Mouse (Mus musculus) cerebellum, adult 2 months (tissue): ENCODE results near the gene Lin7a. TPM values are rescaled to one million over a fixed set of nuclear protein-coding genes. Genes with fewer than 3 reads are reported as not detected.

Experiments
- DNase-seq, 2 experiments: peaks; one replicate each; pipeline ENCODE4 v3.0.0; 2021
- H3K27ac ChIP-seq: fragments of 200-500 bp; 2 replicates; pipeline ENCODE4 v1.5.1; 2012; ENCODE audit warnings: low read length, control low read depth, inconsistent platforms; ENCODE audit not compliant: insufficient read depth
- H3K27me3 ChIP-seq: fragments of 200-500 bp; 2 replicates; pipeline ENCODE4 v1.6.1; 2012; ENCODE audit warnings: inconsistent platforms, mild to moderate bottlenecking, low read length, moderate library complexity; ENCODE audit not compliant: control insufficient read depth, insufficient read depth
- H3K4me1 ChIP-seq: fragments of 200-500 bp; 2 replicates; pipeline ENCODE4 v1.6.1; 2011; ENCODE audit warnings: low read length; ENCODE audit not compliant: control insufficient read depth, insufficient read depth
- H3K4me3 ChIP-seq: fragments of 200-500 bp; replicated peaks from 2 replicates; pipeline ENCODE3; 2011; ENCODE audit warnings: mild to moderate bottlenecking, low read depth, low read length, control low read depth; ENCODE audit not compliant: insufficient read depth
- CTCF ChIP-seq: fragments of 200-500 bp; IDR thresholded peaks from 2 replicates; pipeline ENCODE4 v1.5.1; 2011; ENCODE audit warnings: low read depth, mild to moderate bottlenecking, control low read depth, low read length, moderate library complexity, borderline replicate concordance; ENCODE audit not compliant: insufficient read depth
- POLR2A ChIP-seq: fragments of 200-500 bp; IDR thresholded peaks from 2 replicates; pipeline ENCODE4 v1.6.1; 2011; ENCODE audit warnings: low read length, control low read depth, borderline replicate concordance; ENCODE audit not compliant: insufficient read depth
- WGBS: fragments of 180-500 bp; shearing (Covaris S2); methylation state at CpG from one replicate; pipeline ENCODE4 v1.1.7; 2018; 5-methylcytosine and 5-hydroxymethylcytosine counted together
- polyA plus RNA-seq: library from polyadenylated mRNA; depleted of rRNA; stranded (reverse); fragments of >200 nt; gene quantifications from 2 replicates; pipeline ENCODE4 v1.2.3, GENCODE M21; 2012

The Lin7a gene
- polyA plus RNA-seq, 1 experiment: 49.4 TPM

GRCm38 (mm10) chr10:107256451-107256960, 15.0 kb upstream of the Lin7a start:
- 79% methylated on average over 5 of the region's 5 CpGs for WGBS
- no peaks in the 10 kb centered on the region for H3K27me3 ChIP-seq
- TF ChIP-seq POLR2A (no peak), CTCF (no peak)

DNA sequence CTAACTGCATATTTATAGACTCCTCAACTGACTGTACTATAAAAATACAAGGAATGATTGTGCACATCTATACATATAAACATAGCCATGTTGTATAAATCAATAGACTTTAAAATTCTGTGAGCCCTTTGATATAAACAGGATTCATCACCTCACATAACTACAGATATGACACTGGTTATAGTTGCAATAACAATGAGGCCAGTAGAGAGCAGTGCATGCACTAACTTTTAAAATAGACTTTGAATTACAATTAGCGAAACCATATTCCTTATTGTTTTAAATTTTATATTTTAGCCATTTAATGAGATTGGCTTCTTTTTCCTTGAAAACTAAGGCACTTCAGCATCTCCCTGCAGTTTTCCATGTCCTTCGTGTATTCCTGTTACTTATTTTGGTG, 11.1 kb upstream of the Lin7a start:
- 85% methylated on average over 2 of the region's 2 CpGs for WGBS
- Histone ChIP-seq H3K4me1 (no peaks in the 10 kb centered on the region), H3K27me3 (no peaks in the 10 kb centered on the region), H3K4me3 (no peak overlapping the region), H3K27ac (no peak overlapping the region)
- no peak for DNase-seq
- TF ChIP-seq POLR2A (no peak), CTCF (no peak)

More at GRCm38 (mm10) chr10:107256451-107256960, 15.0 kb upstream of the Lin7a start:
- Histone ChIP-seq H3K27ac (no peak overlapping the region), H3K4me3 (no peak overlapping the region), H3K4me1 (no peaks in the 10 kb centered on the region)
- no peak for DNase-seq

- under 1% methylated on average over 41 of the region's 41 CpGs for WGBS
- peak; percentile 79 to 86 for DNase-seq
- Histone ChIP-seq H3K27ac (peak overlapping the region; percentile 98), H3K4me1 (peaks cover 5% of the 10 kb centered on the region; the same call in 1 of the 2 replicates), H3K4me3 (peak overlapping the region; percentile 84), H3K27me3 (no peaks in the 10 kb centered on the region)
- TF ChIP-seq POLR2A (peak; percentile 54; the same call in 1 of the 2 replicates), CTCF (no peak)
These were observed 781 bp downstream of the Lin7a start for GRCm38 (mm10) chr10:107272131-107272803.

GRCm38 (mm10) chr10:107272804-107273145, 1.3 kb downstream of the Lin7a start:
- TF ChIP-seq CTCF (no peak), POLR2A (peak; percentile 30; the same call in 1 of the 2 replicates)
- DNase-seq: peak in 1 of 2 experiments; percentile 76
- no peaks in the 10 kb centered on the region for H3K27me3 ChIP-seq
- H3K4me3 ChIP-seq: peak overlapping the region; percentile 84
- H3K4me1 ChIP-seq: peaks cover 5% of the 10 kb centered on the region; the same call in 1 of the 2 replicates
- H3K27ac ChIP-seq: peak overlapping the region; percentile 98
- under 1% methylated on average over 11 of the region's 11 CpGs for WGBS

DNA sequence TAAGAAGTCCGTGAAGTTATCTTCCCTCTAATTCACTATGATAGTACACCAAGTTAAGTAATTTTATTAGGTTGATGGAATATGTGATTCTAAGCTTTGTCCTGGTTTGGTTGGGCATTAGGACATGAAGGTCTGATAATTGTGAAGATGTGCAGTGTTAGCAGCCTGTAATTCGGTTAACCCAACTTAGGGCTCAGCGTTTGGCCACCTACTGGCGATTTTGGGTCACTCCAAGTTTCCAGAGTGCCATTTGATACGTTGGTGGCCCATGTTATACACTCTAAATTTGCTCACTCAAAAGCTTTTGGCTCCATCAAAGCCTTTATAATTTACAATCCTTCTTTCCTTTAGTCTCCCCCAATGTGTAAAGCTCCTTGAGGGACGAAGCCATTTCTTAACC, 2.4 kb downstream of the Lin7a start:
- no peak overlapping the region; the same call in 1 of the 2 replicates for H3K27ac ChIP-seq
- peak; percentile 59 to 69 for DNase-seq
- no peaks in the 10 kb centered on the region for H3K27me3 ChIP-seq
- peaks cover 5% of the 10 kb centered on the region; the same call in 1 of the 2 replicates for H3K4me1 ChIP-seq
- TF ChIP-seq CTCF (peak; percentile 57; the same call in 1 of the 2 replicates), POLR2A (no peak)
- peak overlapping the region; percentile 56 for H3K4me3 ChIP-seq
- WGBS: 20% methylated on average over 6 of the region's 6 CpGs

GRCm38 (mm10) chr10:107274785-107275184, 3.3 kb downstream of the Lin7a start:
- Histone ChIP-seq H3K27ac (no peak overlapping the region), H3K4me3 (no peak overlapping the region), H3K27me3 (no peaks in the 10 kb centered on the region), H3K4me1 (peaks cover 7% of the 10 kb centered on the region; the same call in 1 of the 2 replicates)
- WGBS: 51% methylated on average over 3 of the region's 3 CpGs
- TF ChIP-seq POLR2A (no peak), CTCF (peak; percentile 42; the same call in 1 of the 2 replicates)
- no peak for DNase-seq

GRCm38 (mm10) chr10:107276647-107277046, 5.2 kb downstream of the Lin7a start:
- 32% methylated on average over 2 of the region's 2 CpGs for WGBS
- DNase-seq: peak; percentile 39 to 52

DNA sequence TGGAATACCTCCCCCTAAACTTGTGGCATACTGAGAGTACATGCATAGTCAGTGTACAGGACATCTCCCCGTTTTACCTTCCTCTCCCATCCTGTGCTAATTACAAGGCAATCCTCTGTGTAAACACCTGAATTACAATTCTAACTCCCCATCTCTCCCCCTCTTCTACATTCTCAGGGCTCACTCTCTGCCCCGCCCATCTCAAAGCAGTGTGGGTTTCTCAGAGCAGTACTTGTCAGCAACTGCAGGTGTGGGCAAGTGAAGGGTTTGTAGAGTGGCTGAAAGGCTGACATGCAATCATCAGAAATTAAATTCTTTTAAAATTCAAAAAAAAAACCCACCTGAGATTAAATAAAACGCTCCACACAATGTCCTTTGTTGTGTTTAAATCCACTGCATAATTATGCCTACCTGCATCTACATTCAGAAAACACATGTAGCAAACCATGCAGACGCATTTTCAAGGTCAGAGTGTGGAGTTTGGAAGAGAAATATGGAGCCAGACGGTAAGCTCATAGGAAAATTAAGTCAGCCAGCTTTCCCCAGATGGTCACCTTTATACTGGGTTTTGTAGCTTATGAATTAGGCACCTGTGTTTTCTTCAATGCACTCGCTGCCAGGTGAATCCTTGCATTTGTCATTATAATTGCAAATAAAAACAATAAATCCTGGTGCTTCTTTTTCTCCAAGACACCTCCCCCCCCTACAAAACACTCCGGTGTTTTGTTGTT, 22.6 kb downstream of the Lin7a start:
- Histone ChIP-seq H3K4me3 (peak overlapping the region; percentile 10), H3K27me3 (no peaks in the 10 kb centered on the region), H3K4me1 (peaks cover 17% of the 10 kb centered on the region; the same call in 1 of the 2 replicates), H3K27ac (peak overlapping the region; percentile 100)
- 13% methylated on average over 7 of the region's 7 CpGs for WGBS
- TF ChIP-seq POLR2A (no peak), CTCF (no peak)
- DNase-seq: peak; percentile 56 to 91

More at GRCm38 (mm10) chr10:107276647-107277046, 5.2 kb downstream of the Lin7a start:
- H3K4me1 ChIP-seq: peaks cover 7% of the 10 kb centered on the region; the same call in 1 of the 2 replicates
- no peaks in the 10 kb centered on the region for H3K27me3 ChIP-seq
- TF ChIP-seq CTCF (no peak), POLR2A (no peak)
- no peak overlapping the region for H3K4me3 ChIP-seq
- no peak overlapping the region for H3K27ac ChIP-seq
